Mouse (Mus musculus): ENCODE data around the gene Gm11985.

DNA sequence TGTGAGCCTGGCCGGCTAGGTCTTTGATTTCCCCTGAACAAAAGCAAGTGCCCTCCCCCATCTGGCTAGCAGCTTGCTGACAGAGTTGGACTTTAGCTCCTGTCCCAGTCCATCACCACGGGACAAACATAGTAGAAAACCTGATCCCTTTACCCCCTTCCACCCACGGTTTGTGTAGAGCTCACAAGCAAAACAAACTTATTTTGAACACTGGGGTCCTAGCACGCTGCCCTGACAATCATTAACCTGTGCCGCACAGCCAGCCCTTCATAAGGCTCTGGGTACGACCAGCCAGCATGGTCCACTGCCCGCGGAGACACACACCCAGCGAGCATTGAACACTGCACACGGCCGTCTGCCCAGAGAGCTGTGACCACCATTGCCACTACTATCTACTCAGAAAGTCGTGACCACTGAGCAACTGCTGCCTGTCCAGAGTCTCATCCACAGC is 9.1 kb upstream of the Gm11985 start, which contains the start of gene Igfbp1:
- no peak for TF ChIP-seq CTCF (IDR thresholded peaks at IDR 0.05; ENCODE audit: insufficient read depth, low read length)
- no peak for TF ChIP-seq POLR2A (IDR thresholded peaks at IDR 0.05; ENCODE audit: borderline replicate concordance, extremely low read depth, low read depth, low read length)
